ENCODE assay signal across 8 mouse cellular contexts in genomic region chr8:84235746-84236409, GRCm38 (mm10). TPM values are rescaled to one million over a fixed set of nuclear protein-coding genes. Genes with fewer than 3 reads are reported as not detected.
DNase-seq lines count a peak whose midpoint lies in the region; ATAC-seq and TF ChIP-seq lines count a peak whose summit lies in the region.

No protein-coding gene starts in this region.

- intact Hi-C loops in gastrocnemius, postnatal 36 days (cut with DNase I) = no loop called here

- H3K27ac ChIP-seq in liver, adult 2 months (replicated peaks; ENCODE audit: insufficient read depth, low read depth, low read length) = 0 out of 2 replicates have a peak overlapping the region, but pooled peaks have one; percentile 3
- H3K27ac ChIP-seq in heart, embryonic 14.5 days (replicated peaks in 1 of 2; ENCODE audit: control insufficient read depth in 1 of 2, insufficient read depth in 1 of 2, low read depth in 2 of 2, low read length in 2 of 2) = peak overlapping the region in 1 of 2 experiments; percentile 58; a peak in 1 of 4 replicates
- H3K27ac ChIP-seq in liver, postnatal 0 days (ENCODE audit: low read depth) = peak overlapping the region; percentile 71

- H3K4me3 ChIP-seq in liver, adult 2 months (ENCODE audit: insufficient read depth, low read depth, low read length) = peak overlapping the region; percentile 73
- H3K4me3 ChIP-seq in heart, embryonic 14.5 days (ENCODE audit: control insufficient read depth in 1 of 2, insufficient read depth in 1 of 2, low read depth in 1 of 2, low read length in 2 of 2) = peak overlapping the region; percentile 84 to 90
- H3K4me3 ChIP-seq in liver, postnatal 0 days (ENCODE audit: low read depth, low read length) = peak overlapping the region; percentile 78

- DNase-seq in liver, adult 2 months (ENCODE audit: extremely low read depth, low read depth, low spot score) = peak; percentile 44
- DNase-seq in liver = no peak
- peak; percentile 85 for DNase-seq in adrenal gland, adult 8-10 months
- DNase-seq in liver, postnatal 0 days = no peak
- no peak for DNase-seq in gastrocnemius, postnatal 36 days
- no peak for DNase-seq in retina, embryonic 14.5 days (ENCODE audit: low spot score)
- DNase-seq in gastrocnemius, postnatal 4 days (ENCODE audit: low spot score in 2 of 2) = no peak

- no peaks in the 10 kb centered on the region; the same call in 1 of the 2 replicates for H3K36me3 ChIP-seq in liver, adult 2 months (ENCODE audit: control insufficient read depth, insufficient read depth, low read length)
- peaks cover 31% of the 10 kb centered on the region for H3K36me3 ChIP-seq in heart, embryonic 14.5 days (ENCODE audit: control insufficient read depth, insufficient read depth, low read length)
- H3K36me3 ChIP-seq in liver, postnatal 0 days (replicated peaks; ENCODE audit: insufficient read depth, low read length) = 0 out of 2 replicates have a peak, but pooled peaks cover 4% of the 10 kb centered on the region

- TF ChIP-seq POLR2A in liver, adult 2 months (IDR thresholded peaks at IDR 0.05; ENCODE audit: extremely low read depth, insufficient read depth, low read length) = no peak

- no peaks in the 10 kb centered on the region for H3K9me3 ChIP-seq in heart, embryonic 14.5 days (ENCODE audit: control insufficient read depth, low read length)
- H3K9me3 ChIP-seq in liver, postnatal 0 days (ENCODE audit: low read length) = no peaks in the 10 kb centered on the region

- TF ChIP-seq CTCF in liver, adult 2 months (IDR thresholded peaks at IDR 0.05; ENCODE audit: low read depth, low read length) = no peak
- no peak for TF ChIP-seq CTCF in liver, postnatal 0 days (IDR thresholded peaks at IDR 0.05; ENCODE audit: low read depth)

- no peaks in the 10 kb centered on the region for H3K27me3 ChIP-seq in liver, adult 2 months (ENCODE audit: control insufficient read depth, insufficient read depth, low read length)
- no peaks in the 10 kb centered on the region for H3K27me3 ChIP-seq in heart, embryonic 14.5 days (ENCODE audit: control insufficient read depth, insufficient read depth, low read length)
- H3K27me3 ChIP-seq in liver, postnatal 0 days (ENCODE audit: insufficient read depth, low read length) = no peaks in the 10 kb centered on the region

- 7% methylated on average over 10 of the region's 10 CpGs for WGBS in liver, adult 2 months
- WGBS in heart, embryonic 14.5 days = 29% methylated on average over 10 of the region's 10 CpGs
- 24% methylated on average over 10 of the region's 10 CpGs for WGBS in liver, postnatal 0 days (ENCODE audit: insufficient replicate concordance)

- ATAC-seq in heart, embryonic 14.5 days (ENCODE audit: insufficient number of reproducible peaks, insufficient read depth, low FRiP score, low read depth) = no peak
- no peak for ATAC-seq in liver, postnatal 0 days

- peak overlapping the region; percentile 87 for H3K4me2 ChIP-seq in heart, embryonic 14.5 days (ENCODE audit: low read length)
- H3K4me2 ChIP-seq in liver, postnatal 0 days (ENCODE audit: low read depth, low read length) = peak overlapping the region; percentile 94

- H3K4me1 ChIP-seq in liver, adult 2 months (ENCODE audit: control insufficient read depth, insufficient read depth, low read length) = peaks cover 10% of the 10 kb centered on the region
- peaks cover 12 to 18% of the 10 kb centered on the region in 2 experiments for H3K4me1 ChIP-seq in heart, embryonic 14.5 days (ENCODE audit: control insufficient read depth in 2 of 2, insufficient read depth in 2 of 2, low read length in 2 of 2)
- peaks cover 18% of the 10 kb centered on the region for H3K4me1 ChIP-seq in liver, postnatal 0 days (ENCODE audit: insufficient read depth)

- peak overlapping the region; percentile 83 for H3K9ac ChIP-seq in liver, adult 2 months (ENCODE audit: low read depth, low read length)
- peak overlapping the region; percentile 95 for H3K9ac ChIP-seq in heart, embryonic 14.5 days (ENCODE audit: low read length)
- peak overlapping the region; percentile 94 for H3K9ac ChIP-seq in liver, postnatal 0 days (replicated peaks)

- TF ChIP-seq EP300 in liver, postnatal 0 days (IDR thresholded peaks at IDR 0.05; ENCODE audit: low read depth) = no peak

- no peaks in the 10 kb centered on the region; the same call in 1 of the 2 replicates for H3K79me2 ChIP-seq in liver, adult 2 months (ENCODE audit: control insufficient read depth, insufficient read depth, low read length)

RNA-seq across cellular contexts. Expression of gene Zswim4, which starts 1.0 kb away (rescaled TPM):
- 2.8 and 3.7 TPM in 2 replicates for total RNA-seq in liver, adult 2 months (2014; rRNA removed)
- 6.9 and 8.4 TPM in 2 replicates for polyA plus RNA-seq in liver, adult 2 months (2012; rRNA removed)
- 10 to 100 TPM; 36.2 to 53.9 (median 48.0) TPM for total RNA-seq in adrenal gland, adult 8-10 months (2022)
- polyA plus RNA-seq in heart, embryonic 14.5 days (2014; fragmentation: Nextera tagmentation; extraction: Ambion mirVana) = 6.7 and 7.3 TPM in 2 replicates
- polyA plus RNA-seq in liver, postnatal 0 days (2015; fragmentation: Nextera tagmentation; extraction: Ambion mirVana) = 1.4 and 1.6 TPM in 2 replicates
- 1 to 10 TPM; 7.1 to 8.4 TPM for total RNA-seq in gastrocnemius, postnatal 36 days (2021)
- 1 to 10 TPM; 9.5 to 9.8 TPM for total RNA-seq in gastrocnemius, postnatal 4 days (2021)

RNA-seq across cellular contexts. Expression of gene D8Ertd738e, which starts 13.6 kb away (rescaled TPM):
- total RNA-seq in liver, adult 2 months (2014; rRNA removed) = 103 and 115 TPM in 2 replicates
- polyA plus RNA-seq in liver, adult 2 months (2012; rRNA removed) = 99.3 and 105 TPM in 2 replicates
- total RNA-seq in adrenal gland, adult 8-10 months (2022) = 100 to 1,000 TPM; 171 to 296 (median 225) TPM
- 359 and 400 TPM in 2 replicates for polyA plus RNA-seq in heart, embryonic 14.5 days (2014; fragmentation: Nextera tagmentation; extraction: Ambion mirVana)
- 189 and 201 TPM in 2 replicates for polyA plus RNA-seq in liver, postnatal 0 days (2015; fragmentation: Nextera tagmentation; extraction: Ambion mirVana)
- 100 to 1,000 TPM; 166 to 182 TPM for total RNA-seq in gastrocnemius, postnatal 36 days (2021)
- 100 to 1,000 TPM; 197 to 218 TPM for total RNA-seq in gastrocnemius, postnatal 4 days (2021)

RNA-seq across cellular contexts. Expression of gene Mri1, which starts 21.2 kb away (rescaled TPM):
- total RNA-seq in liver, adult 2 months (2014; rRNA removed) = 17.1 and 25.8 TPM in 2 replicates
- 43.1 and 75.7 TPM in 2 replicates for polyA plus RNA-seq in liver, adult 2 months (2012; rRNA removed)
- total RNA-seq in adrenal gland, adult 8-10 months (2022) = 10 to 100 TPM; 26.9 to 52.8 (median 51.6) TPM
- polyA plus RNA-seq in heart, embryonic 14.5 days (2014; fragmentation: Nextera tagmentation; extraction: Ambion mirVana) = 45.4 and 48.3 TPM in 2 replicates
- polyA plus RNA-seq in liver, postnatal 0 days (2015; fragmentation: Nextera tagmentation; extraction: Ambion mirVana) = 40.9 and 41.9 TPM in 2 replicates
- total RNA-seq in gastrocnemius, postnatal 36 days (2021) = 10 to 100 TPM; 11.0 to 17.3 TPM
- total RNA-seq in gastrocnemius, postnatal 4 days (2021) = 10 to 100 TPM; 18.8 to 27.0 TPM

RNA-seq across cellular contexts. Expression of gene Ccdc130, which starts 34.3 kb away (rescaled TPM):
- total RNA-seq in liver, adult 2 months (2014; rRNA removed) = 2.3 and 6.9 TPM in 2 replicates
- polyA plus RNA-seq in liver, adult 2 months (2012; rRNA removed) = 8.7 and 19.1 TPM in 2 replicates
- total RNA-seq in adrenal gland, adult 8-10 months (2022) = 10 to 100 TPM; 21.5 to 27.7 (median 24.6) TPM
- 17.5 and 20.8 TPM in 2 replicates for polyA plus RNA-seq in heart, embryonic 14.5 days (2014; fragmentation: Nextera tagmentation; extraction: Ambion mirVana)
- 4.7 and 6.5 TPM in 2 replicates for polyA plus RNA-seq in liver, postnatal 0 days (2015; fragmentation: Nextera tagmentation; extraction: Ambion mirVana)
- 1 to 10 TPM; 5.0 to 8.7 TPM for total RNA-seq in gastrocnemius, postnatal 36 days (2021)
- total RNA-seq in gastrocnemius, postnatal 4 days (2021) = 10 to 100 TPM; 11.2 to 15.1 TPM

RNA-seq across cellular contexts. Expression of gene Nanos3, which starts 50.9 kb away (rescaled TPM):
- total RNA-seq in liver, adult 2 months (2014; rRNA removed) = not detected in 2 replicates
- not detected in 2 replicates for polyA plus RNA-seq in liver, adult 2 months (2012; rRNA removed)
- 1 to 10 TPM in 2 of 4 experiments, under 1 TPM in 2; 0.75 to 2.9 (median 1.2) TPM for total RNA-seq in adrenal gland, adult 8-10 months (2022)
- polyA plus RNA-seq in heart, embryonic 14.5 days (2014; fragmentation: Nextera tagmentation; extraction: Ambion mirVana) = 2.4 and 3.8 TPM in 2 replicates
- polyA plus RNA-seq in liver, postnatal 0 days (2015; fragmentation: Nextera tagmentation; extraction: Ambion mirVana) = 0.34 and 0.79 TPM in 2 replicates
- not detected for total RNA-seq in gastrocnemius, postnatal 36 days (2021)
- 1 to 10 TPM; 2.5 to 3.3 TPM for total RNA-seq in gastrocnemius, postnatal 4 days (2021)

Comparison
In these comparisons a context has a peak if more than half of its experiments do, and no peak if none do; other contexts are left out.
1. DNase-seq: peak in liver, adult 2 months (single experiment) and adrenal gland, adult 8-10 months (single experiment); none in liver (single experiment), liver, postnatal 0 days (single experiment), gastrocnemius, postnatal 36 days (0 of 2), retina, embryonic 14.5 days (single experiment) and gastrocnemius, postnatal 4 days (0 of 2).
2. Peak in every context shown above with its lines, with median percentiles within 50 percentile points of each other: H3K4me3 ChIP-seq and H3K9ac ChIP-seq.